Mouse (Mus musculus) brown adipose tissue, adult 24 weeks (tissue): ENCODE data around the gene Six2. TPM values are rescaled to one million over a fixed set of nuclear protein-coding genes. Genes with fewer than 3 reads are reported as not detected.

Experiments used
- H3K27ac ChIP-seq: fragments of 200-500 bp; replicated peaks from 2 replicates; pipeline ENCODE4 v1.5.1; 2012; ENCODE audit warnings: low read depth, mild to moderate bottlenecking, low read length
- H3K4me1 ChIP-seq: fragments of 200-500 bp; 2 replicates; pipeline ENCODE4 v1.6.1; 2012; ENCODE audit warnings: low read length, mixed read lengths; ENCODE audit not compliant: control insufficient read depth, insufficient read depth, insufficient read length
- H3K4me3 ChIP-seq: fragments of 200-500 bp; 2 replicates; pipeline ENCODE4 v1.5.1; 2012; ENCODE audit warnings: low read depth, mild to moderate bottlenecking, low read length, moderate library complexity; ENCODE audit not compliant: insufficient read depth
- polyA plus RNA-seq: library from polyadenylated mRNA; stranded (reverse); fragments of >200 nt; gene quantifications from 2 replicates; pipeline ENCODE4 v1.2.4, GENCODE M21; 2012; ENCODE audit not compliant: missing spikeins, insufficient read depth, insufficient read length

Gene Six2
- polyA plus RNA-seq, 1 experiment, result not detected

- H3K4me3 ChIP-seq, result no peak overlapping the region
Measured at GRCm38 (mm10) chr17:85645718-85646665, 42.1 kb downstream of the Six2 start.

GRCm38 (mm10) chr17:85645312-85645711 is 42.8 kb downstream of the Six2 start:
- Histone ChIP-seq H3K4me3 (no peak overlapping the region), H3K27ac (no peak overlapping the region), H3K4me1 (no peaks in the 10 kb centered on the region)

More at GRCm38 (mm10) chr17:85645718-85646665, 42.1 kb downstream of the Six2 start:
- H3K4me1 ChIP-seq, result no peaks in the 10 kb centered on the region
- no peak overlapping the region for H3K27ac ChIP-seq

- Histone ChIP-seq H3K27ac (no peak overlapping the region), H3K4me1 (no peaks in the 10 kb centered on the region), H3K4me3 (no peak overlapping the region)
Measured at GRCm38 (mm10) chr17:85637876-85638275, 50.2 kb downstream of the Six2 start.

Other genes with a start within 250 kb of the Six2 start
- not detected in 2 replicates for gene Six3, start 74.7 kb downstream of the Six2 start, polyA plus RNA-seq